Mouse (Mus musculus) thymus, postnatal 0 days (tissue): ENCODE results near the gene Gm13723. TPM values are rescaled to one million over a fixed set of nuclear protein-coding genes. Genes with fewer than 3 reads are reported as not detected.

Experiments
- DNase-seq: peaks from one replicate; pipeline ENCODE4 v3.0.0-alpha.2; 2015; ENCODE audit warnings: low spot score
- polyA plus RNA-seq: library from polyadenylated mRNA; unstranded; fragments of >200 nt; fragmentation: Nextera tagmentation; extraction: Ambion mirVana; gene quantifications from 2 replicates; pipeline ENCODE4 v1.2.1, GENCODE M21; 2015

The Gm13723 gene
- polyA plus RNA-seq, result not detected in 2 replicates

- no peak for DNase-seq
These were observed at the start of gene Gm13723 for GRCm38 (mm10) chr2:86874702-86875101. Gene Gm13723 (minus strand): TSS chr2:86874802.

GRCm38 (mm10) chr2:86905647-86906046 lies 31.0 kb upstream of the Gm13723 start:
- no peak for DNase-seq

- no peak for DNase-seq
These were observed 17.5 kb upstream of the Gm13723 start, which contains the start of gene Olfr1097 for GRCm38 (mm10) chr2:86892116-86892515. Gene Olfr1097 (minus strand): TSS chr2:86892216.

GRCm38 (mm10) chr2:86851596-86851995 lies 23.0 kb downstream of the Gm13723 start, which contains the start of gene Olfr1095:
Gene Olfr1095 (minus strand): TSS chr2:86851696.
- DNase-seq, result no peak

- DNase-seq, result no peak
These were observed 50.2 kb downstream of the Gm13723 start, which contains the start of gene Olfr1094 for GRCm38 (mm10) chr2:86824363-86824762. Gene Olfr1094 (plus strand): TSS chr2:86824663.

Other genes starting within 250 kb of the Gm13723 start
- not detected in 2 replicates for gene Olfr1084, start 235.1 kb downstream of the Gm13723 start, polyA plus RNA-seq
- gene Olfr1085, start 212.8 kb downstream of the Gm13723 start, polyA plus RNA-seq, result not detected in 2 replicates
- gene Olfr1086, start 194.7 kb downstream of the Gm13723 start, polyA plus RNA-seq, result not detected in 2 replicates
- not detected in 2 replicates for gene Olfr1087, start 176.4 kb downstream of the Gm13723 start, polyA plus RNA-seq
- not detected in 2 replicates for gene Olfr1089, start 141.1 kb downstream of the Gm13723 start, polyA plus RNA-seq
- gene Olfr1090, start 115.8 kb downstream of the Gm13723 start, polyA plus RNA-seq, result not detected in 2 replicates
- gene Olfr1093, start 92.3 kb downstream of the Gm13723 start, polyA plus RNA-seq, result not detected in 2 replicates
- gene Olfr141, start 64.8 kb downstream of the Gm13723 start, polyA plus RNA-seq, result not detected in 2 replicates
- not detected in 2 replicates for gene Olfr1094, start 50.1 kb downstream of the Gm13723 start, polyA plus RNA-seq
- gene Olfr1095, start 23.1 kb downstream of the Gm13723 start, polyA plus RNA-seq, result not detected in 2 replicates
- not detected in 2 replicates for gene Olfr1097, start 17.4 kb upstream of the Gm13723 start, polyA plus RNA-seq
- gene Olfr1098, start 49.7 kb upstream of the Gm13723 start, polyA plus RNA-seq, result not detected in 2 replicates
- gene Olfr1099, start 85.9 kb upstream of the Gm13723 start, polyA plus RNA-seq, result not detected in 2 replicates
- not detected in 2 replicates for gene Olfr1100, start 105.2 kb upstream of the Gm13723 start, polyA plus RNA-seq
- gene Olfr1101, start 116.4 kb upstream of the Gm13723 start, polyA plus RNA-seq, result not detected in 2 replicates
- gene Olfr1102, start 123.6 kb upstream of the Gm13723 start, polyA plus RNA-seq, result not detected in 2 replicates
- not detected in 2 replicates for gene Olfr1104, start 152.3 kb upstream of the Gm13723 start, polyA plus RNA-seq
- not detected in 2 replicates for gene Olfr1105, start 161.7 kb upstream of the Gm13723 start, polyA plus RNA-seq
- gene Olfr1106, start 177.5 kb upstream of the Gm13723 start, polyA plus RNA-seq, result not detected in 2 replicates
- gene Olfr1107, start 201.0 kb upstream of the Gm13723 start, polyA plus RNA-seq, result not detected in 2 replicates
- gene Olfr1109, start 221.2 kb upstream of the Gm13723 start, polyA plus RNA-seq, result not detected in 2 replicates
- gene Olfr259, start 239.8 kb upstream of the Gm13723 start, polyA plus RNA-seq, result not detected in 2 replicates